Mouse (Mus musculus): ENCODE measurements around the gene Tcap. TPM values are rescaled to one million over a fixed set of nuclear protein-coding genes. Genes with fewer than 3 reads are reported as not detected.

Tcap gene
- polyA plus RNA-seq, 1 experiment from 2014 or later, result 1.3 TPM

DNA sequence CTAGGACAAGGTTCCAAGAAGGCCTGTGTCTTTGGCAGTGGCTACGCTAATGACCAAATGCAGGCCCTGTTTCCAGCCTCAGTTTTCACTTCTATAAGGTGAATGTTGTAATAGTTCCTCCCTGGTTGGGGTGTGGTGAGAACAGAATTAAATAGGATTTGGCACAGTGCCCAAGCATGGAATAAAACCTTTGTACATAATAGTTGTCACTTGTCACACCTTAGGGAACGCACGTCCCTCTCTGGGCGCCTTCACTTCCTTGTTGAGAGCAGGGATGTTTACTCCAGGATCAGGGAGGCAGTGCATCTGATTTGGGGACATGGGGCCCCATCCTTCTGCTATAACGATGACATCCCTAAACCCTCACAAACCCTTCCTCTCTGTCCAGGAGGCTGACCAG lies 44.8 kb downstream of the Tcap start:
- Histone ChIP-seq H3K27ac (ENCODE audit: low read depth, low read length) (no peak overlapping the region), H3K4me1 (ENCODE audit: control insufficient read depth, insufficient read depth, low read length) (no peaks in the 10 kb centered on the region), H3K9ac (ENCODE audit: low read depth, low read length) (no peak overlapping the region), H3K9me3 (ENCODE audit: control insufficient read depth, low read length) (no peaks in the 10 kb centered on the region), H3K27me3 (ENCODE audit: control insufficient read depth, insufficient read depth, low read length) (no peaks in the 10 kb centered on the region), H3K4me3 (ENCODE audit: low read length) (no peak overlapping the region), H3K36me3 (ENCODE audit: control insufficient read depth, insufficient read depth, low read length) (peaks cover 81% of the 10 kb centered on the region), H3K4me2 (replicated peaks; ENCODE audit: low read depth, low read length) (no peak overlapping the region)
- no peak for ATAC-seq (ENCODE audit: low FRiP score, low TSS enrichment)
- WGBS, result 92% methylated on average over 5 of the region's 5 CpGs

DNA sequence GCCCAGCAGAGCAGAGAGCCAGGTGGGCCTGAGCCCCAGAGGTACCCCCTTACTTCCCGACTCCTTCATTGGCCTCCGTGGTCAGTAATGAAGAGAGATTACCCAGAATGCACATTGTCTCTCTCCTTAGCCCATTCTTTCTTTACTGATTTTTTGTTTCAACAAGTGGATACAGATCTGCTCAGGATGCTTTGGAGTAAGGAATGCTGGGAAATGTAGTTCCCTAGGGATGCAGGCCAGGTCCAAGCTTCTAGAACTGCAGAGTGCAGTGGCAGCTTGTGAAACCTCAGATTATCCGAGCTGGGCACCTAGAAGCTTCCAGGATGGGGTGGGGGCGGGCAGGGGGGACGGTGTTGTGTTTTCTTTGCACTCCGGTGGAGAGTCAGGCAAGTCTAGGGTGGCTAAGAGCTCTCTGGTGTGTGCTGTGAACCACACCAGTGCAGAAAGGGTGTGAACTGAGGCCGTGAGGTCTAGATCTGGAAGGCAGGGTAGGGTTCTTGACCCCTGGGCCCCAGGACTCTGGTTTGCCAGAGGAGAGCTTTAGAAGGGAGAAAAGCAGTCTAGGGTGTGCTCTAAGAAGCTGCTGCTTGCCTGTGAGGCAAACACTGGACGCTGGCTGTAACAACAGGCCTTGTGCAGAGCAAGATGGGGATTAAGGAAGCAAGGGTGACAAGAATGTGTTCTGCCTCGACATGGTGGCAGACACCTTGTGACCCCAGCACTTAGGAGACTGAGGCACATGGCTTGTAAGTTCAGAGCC lies 48.3 kb downstream of the Tcap start:
- no peak overlapping the region for H3K9ac ChIP-seq (ENCODE audit: low read depth, low read length)
- no peak for ATAC-seq (ENCODE audit: low FRiP score, low TSS enrichment)

More for the DNA sequence above, 48.3 kb downstream of the Tcap start:
- Histone ChIP-seq H3K4me3 (ENCODE audit: low read length) (no peak overlapping the region), H3K27me3 (ENCODE audit: control insufficient read depth, insufficient read depth, low read length) (no peaks in the 10 kb centered on the region), H3K36me3 (ENCODE audit: control insufficient read depth, insufficient read depth, low read length) (peaks cover 91% of the 10 kb centered on the region), H3K9me3 (ENCODE audit: control insufficient read depth, low read length) (no peaks in the 10 kb centered on the region), H3K4me1 (ENCODE audit: control insufficient read depth, insufficient read depth, low read length) (no peaks in the 10 kb centered on the region), H3K27ac (ENCODE audit: low read depth, low read length) (no peak overlapping the region), H3K4me2 (replicated peaks; ENCODE audit: low read depth, low read length) (no peak overlapping the region)
- WGBS, result 80% methylated on average over 9 of the region's 9 CpGs

Other genes with a start within 250 kb of the Tcap start
- 10.1 and 17.8 TPM in 2 replicates for gene Fbxl20, start 233.4 kb upstream of the Tcap start, polyA plus RNA-seq (2014; fragmentation: Nextera tagmentation; extraction: Ambion mirVana)
- 62.5 and 76.6 TPM in 2 replicates for gene Med1, start 190.5 kb upstream of the Tcap start, polyA plus RNA-seq (2014; fragmentation: Nextera tagmentation; extraction: Ambion mirVana)
- gene Cdk12, start 180.8 kb upstream of the Tcap start, polyA plus RNA-seq (2014; fragmentation: Nextera tagmentation; extraction: Ambion mirVana), result 16.1 and 18.3 TPM in 2 replicates
- gene Neurod2, start 54.2 kb upstream of the Tcap start, polyA plus RNA-seq (2014; fragmentation: Nextera tagmentation; extraction: Ambion mirVana), result not detected in 2 replicates
- 0.87 and 1.7 TPM in 2 replicates for gene Ppp1r1b, start 35.4 kb upstream of the Tcap start, polyA plus RNA-seq (2014; fragmentation: Nextera tagmentation; extraction: Ambion mirVana)
- 34.9 and 42.0 TPM in 2 replicates for gene Stard3, start 25.4 kb upstream of the Tcap start, polyA plus RNA-seq (2014; fragmentation: Nextera tagmentation; extraction: Ambion mirVana)
- gene Pnmt, start 2.6 kb downstream of the Tcap start, polyA plus RNA-seq (2014; fragmentation: Nextera tagmentation; extraction: Ambion mirVana), result 0.84 and 2.2 TPM in 2 replicates
- 10.7 and 14.8 TPM in 2 replicates for gene Pgap3, start 16.7 kb downstream of the Tcap start, polyA plus RNA-seq (2014; fragmentation: Nextera tagmentation; extraction: Ambion mirVana)
- 35.5 and 54.1 TPM in 2 replicates for gene Erbb2, start 28.7 kb downstream of the Tcap start, polyA plus RNA-seq (2014; fragmentation: Nextera tagmentation; extraction: Ambion mirVana)
- 83.8 and 101 TPM in 2 replicates for gene Mien1, start 55.2 kb downstream of the Tcap start, polyA plus RNA-seq (2014; fragmentation: Nextera tagmentation; extraction: Ambion mirVana)
- gene Grb7, start 62.6 kb downstream of the Tcap start, polyA plus RNA-seq (2014; fragmentation: Nextera tagmentation; extraction: Ambion mirVana), result 52.3 and 66.8 TPM in 2 replicates
- gene Ikzf3, start 162.2 kb downstream of the Tcap start, polyA plus RNA-seq (2014; fragmentation: Nextera tagmentation; extraction: Ambion mirVana), result 0.26 and 0.73 TPM in 2 replicates
- 0.30 and 0.61 TPM in 2 replicates for gene Zpbp2, start 167.3 kb downstream of the Tcap start, polyA plus RNA-seq (2014; fragmentation: Nextera tagmentation; extraction: Ambion mirVana)
- gene Ormdl3, start 203.6 kb downstream of the Tcap start, polyA plus RNA-seq (2014; fragmentation: Nextera tagmentation; extraction: Ambion mirVana), result 7.1 and 26.6 TPM in 2 replicates
- not detected in 2 replicates for gene Lrrc3c, start 214.5 kb downstream of the Tcap start, polyA plus RNA-seq (2014; fragmentation: Nextera tagmentation; extraction: Ambion mirVana)
- 0.60 and 1.2 TPM in 2 replicates for gene Gm12355, start 241.8 kb downstream of the Tcap start, polyA plus RNA-seq (2014; fragmentation: Nextera tagmentation; extraction: Ambion mirVana)
- gene Gsdma3, start 242.5 kb downstream of the Tcap start, polyA plus RNA-seq (2014; fragmentation: Nextera tagmentation; extraction: Ambion mirVana), result not detected in 2 replicates

Measured in kidney, embryonic 14.5 days (tissue).